Mouse (Mus musculus): Measurements from ENCODE around the gene Myadml2. TPM values are rescaled to one million over a fixed set of nuclear protein-coding genes. Genes with fewer than 3 reads are reported as not detected.
A peak's percentile ranks its signal among the peaks of the same experiment; 100 is the strongest.

Myadml2 gene
- polyA plus RNA-seq, 1 experiment = not detected

GRCm38 (mm10) chr11:120625152-120625775, 22.7 kb downstream of the Myadml2 start, which contains the start of gene Sirt7:
Gene Sirt7, minus strand, starts transcription at chr11:120625240.
- Histone ChIP-seq H3K4me3 (ENCODE audit: insufficient read depth, low read length) (peak within 1 kb of the TSS; percentile 88), H3K4me1 (ENCODE audit: control insufficient read depth, insufficient read depth, low read length) (peaks cover 5% of the 10 kb centered on the region; the same call in 1 of the 2 replicates), H3K27ac (ENCODE audit: insufficient read depth, low read length) (peak within 1 kb of the TSS; percentile 24)
- TF ChIP-seq CTCF (IDR thresholded peaks at IDR 0.05; ENCODE audit: borderline replicate concordance, insufficient read depth, low read length) = no peak
- no peak; the same call in 1 of the 2 replicates for TF ChIP-seq POLR2A (IDR thresholded peaks at IDR 0.05; ENCODE audit: low read depth, low read length)

- Histone ChIP-seq H3K27ac (ENCODE audit: insufficient read depth, low read length) (peak overlapping the region; percentile 24), H3K4me1 (ENCODE audit: control insufficient read depth, insufficient read depth, low read length) (peaks cover 3% of the 10 kb centered on the region; the same call in 1 of the 2 replicates), H3K4me3 (ENCODE audit: insufficient read depth, low read length) (peak overlapping the region; percentile 88)
- peak; percentile 60 for TF ChIP-seq POLR2A (IDR thresholded peaks at IDR 0.05; ENCODE audit: low read depth, low read length)
- TF ChIP-seq CTCF (IDR thresholded peaks at IDR 0.05; ENCODE audit: borderline replicate concordance, insufficient read depth, low read length) = no peak
These were observed 23.3 kb downstream of the Myadml2 start for GRCm38 (mm10) chr11:120624680-120625111.

DNA sequence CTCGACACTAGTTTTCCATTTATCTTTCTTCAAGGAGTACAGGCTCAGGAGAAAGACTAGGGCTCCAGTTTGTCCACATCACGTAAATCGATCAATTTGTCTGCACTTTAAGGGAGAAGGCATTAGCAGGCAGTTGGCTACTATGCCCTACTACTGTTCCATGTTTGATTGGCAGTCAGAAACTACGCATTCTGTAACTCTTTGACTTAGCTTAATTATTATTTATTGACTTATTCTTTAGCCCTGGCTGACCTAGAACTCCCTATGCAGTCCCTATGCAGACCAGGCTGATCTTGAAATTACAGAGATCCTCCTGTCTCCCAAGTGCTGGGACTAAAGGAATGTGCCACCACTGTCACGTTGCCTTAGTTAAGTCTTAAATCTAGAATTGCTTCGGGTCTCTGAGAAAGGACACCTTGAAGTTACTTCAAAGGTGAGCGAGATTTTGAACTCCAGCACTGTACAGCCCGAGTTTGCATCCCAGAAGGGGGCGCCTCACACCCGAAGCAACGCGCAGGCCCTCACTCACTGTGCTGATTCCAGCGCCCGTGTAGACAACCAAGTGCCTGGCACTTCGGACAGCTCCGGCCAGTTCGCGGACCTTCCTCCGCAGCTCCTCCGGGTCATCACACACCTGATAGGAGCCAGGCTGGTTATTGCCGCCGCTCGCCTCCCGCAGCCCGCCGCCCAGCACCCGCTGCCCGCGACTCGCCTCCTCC, 23.8 kb downstream of the Myadml2 start:
- H3K27ac ChIP-seq (ENCODE audit: insufficient read depth, low read length) = peak overlapping the region; percentile 24; the same call in 1 of the 2 replicates
- peak overlapping the region; percentile 88 for H3K4me3 ChIP-seq (ENCODE audit: insufficient read depth, low read length)
- no peak for TF ChIP-seq POLR2A (IDR thresholded peaks at IDR 0.05; ENCODE audit: low read depth, low read length)
- TF ChIP-seq CTCF (IDR thresholded peaks at IDR 0.05; ENCODE audit: borderline replicate concordance, insufficient read depth, low read length) = peak; percentile 65
- no peaks in the 10 kb centered on the region; the same call in 1 of the 2 replicates for H3K4me1 ChIP-seq (ENCODE audit: control insufficient read depth, insufficient read depth, low read length)

- H3K4me1 ChIP-seq (ENCODE audit: control insufficient read depth, insufficient read depth, low read length) = no peaks in the 10 kb centered on the region; the same call in 1 of the 2 replicates
- TF ChIP-seq CTCF (IDR thresholded peaks at IDR 0.05; ENCODE audit: borderline replicate concordance, insufficient read depth, low read length) (no peak), POLR2A (IDR thresholded peaks at IDR 0.05; ENCODE audit: low read depth, low read length) (no peak)
- H3K27ac ChIP-seq (ENCODE audit: insufficient read depth, low read length) = no peak overlapping the region
- H3K4me3 ChIP-seq (ENCODE audit: insufficient read depth, low read length) = no peak overlapping the region
These were observed 25.2 kb downstream of the Myadml2 start for GRCm38 (mm10) chr11:120622805-120623204.

DNA sequence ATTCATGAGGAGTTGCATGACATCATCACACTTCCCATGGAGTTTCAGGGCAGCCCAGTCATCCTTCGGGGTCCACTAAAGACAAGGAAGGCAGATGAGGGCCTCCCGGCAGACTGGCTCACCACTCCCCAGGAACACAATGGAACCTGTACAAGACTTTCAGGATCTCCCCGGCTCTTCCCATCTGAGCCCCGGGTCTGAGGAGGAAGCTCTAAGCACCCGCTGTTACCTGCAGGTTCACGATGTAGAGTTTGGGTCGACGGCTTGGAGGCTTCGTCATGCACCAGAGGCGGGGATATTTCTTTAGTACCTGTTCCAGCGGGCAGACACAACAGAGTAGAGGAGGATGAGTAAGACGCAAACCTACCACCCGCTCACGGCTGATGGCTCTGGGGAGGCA, 27.8 kb downstream of the Myadml2 start:
- Histone ChIP-seq H3K4me1 (ENCODE audit: control insufficient read depth, insufficient read depth, low read length) (no peaks in the 10 kb centered on the region), H3K27ac (ENCODE audit: insufficient read depth, low read length) (no peak overlapping the region), H3K4me3 (ENCODE audit: insufficient read depth, low read length) (no peak overlapping the region)
- no peak for TF ChIP-seq CTCF (IDR thresholded peaks at IDR 0.05; ENCODE audit: borderline replicate concordance, insufficient read depth, low read length)
- no peak for TF ChIP-seq POLR2A (IDR thresholded peaks at IDR 0.05; ENCODE audit: low read depth, low read length)

DNA sequence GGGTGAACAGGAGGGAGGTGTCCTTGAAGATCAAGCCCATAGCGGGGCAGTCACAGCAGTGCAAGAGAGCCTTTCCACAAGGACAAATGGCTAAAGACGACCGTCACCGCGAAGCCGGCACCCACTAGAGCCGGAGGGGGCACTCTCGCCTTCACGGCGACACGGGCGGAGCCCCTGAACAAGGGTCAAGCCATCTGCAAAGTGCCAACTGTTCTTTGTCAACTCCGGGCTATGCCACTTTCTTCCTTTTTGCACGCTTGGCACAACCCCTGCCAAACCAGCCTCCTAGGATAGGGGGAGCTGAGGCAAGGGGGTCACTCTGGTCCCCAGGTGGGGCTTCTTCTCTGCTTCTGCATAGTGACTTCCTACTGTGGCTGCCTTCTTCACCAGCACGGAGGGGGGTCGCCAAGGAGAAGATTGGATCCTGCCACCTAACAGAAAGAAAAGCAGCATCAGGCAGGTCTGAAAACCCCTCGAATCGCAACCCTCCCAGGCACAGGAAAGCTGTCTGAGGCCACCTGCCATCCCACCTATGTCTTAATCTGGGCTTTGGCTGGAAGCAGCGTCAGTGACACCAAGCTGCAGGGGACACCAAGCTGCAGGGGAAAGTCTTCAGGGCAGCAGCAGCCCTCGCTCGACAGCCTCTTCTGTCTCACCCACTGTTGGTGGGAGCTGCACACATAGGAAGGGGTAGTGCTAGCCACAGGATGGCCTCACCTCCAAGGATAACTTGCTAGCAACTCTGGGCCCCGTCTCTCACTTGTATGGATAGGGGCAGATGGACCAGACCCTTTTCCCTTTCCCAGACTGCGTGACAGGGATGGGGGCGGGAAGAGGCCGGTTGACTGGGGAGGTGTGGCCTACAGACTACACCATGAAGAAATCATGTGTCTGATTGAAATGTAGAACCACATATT, 29.1 kb downstream of the Myadml2 start:
- Histone ChIP-seq H3K27ac (ENCODE audit: insufficient read depth, low read length) (no peak overlapping the region), H3K4me1 (ENCODE audit: control insufficient read depth, insufficient read depth, low read length) (no peaks in the 10 kb centered on the region), H3K4me3 (ENCODE audit: insufficient read depth, low read length) (no peak overlapping the region)
- TF ChIP-seq CTCF (IDR thresholded peaks at IDR 0.05; ENCODE audit: borderline replicate concordance, insufficient read depth, low read length) = no peak
- TF ChIP-seq POLR2A (IDR thresholded peaks at IDR 0.05; ENCODE audit: low read depth, low read length) = no peak

- Histone ChIP-seq H3K4me1 (ENCODE audit: control insufficient read depth, insufficient read depth, low read length) (no peaks in the 10 kb centered on the region), H3K4me3 (ENCODE audit: insufficient read depth, low read length) (peak within 1 kb of the TSS; percentile 84), H3K27ac (ENCODE audit: insufficient read depth, low read length) (peak within 1 kb of the TSS; percentile 24)
- TF ChIP-seq POLR2A (IDR thresholded peaks at IDR 0.05; ENCODE audit: low read depth, low read length) (peak; percentile 86), CTCF (IDR thresholded peaks at IDR 0.05; ENCODE audit: borderline replicate concordance, insufficient read depth, low read length) (no peak)
These were observed 30.3 kb downstream of the Myadml2 start, which contains the start of gene Pcyt2 for GRCm38 (mm10) chr11:120617519-120618112. Gene Pcyt2, minus strand, starts transcription at chr11:120617936.

GRCm38 (mm10) chr11:120616617-120617294, 31.2 kb downstream of the Myadml2 start:
- no peaks in the 10 kb centered on the region for H3K4me1 ChIP-seq (ENCODE audit: control insufficient read depth, insufficient read depth, low read length)
- H3K4me3 ChIP-seq (ENCODE audit: insufficient read depth, low read length) = peak overlapping the region; percentile 84
- no peak for TF ChIP-seq CTCF (IDR thresholded peaks at IDR 0.05; ENCODE audit: borderline replicate concordance, insufficient read depth, low read length)
- TF ChIP-seq POLR2A (IDR thresholded peaks at IDR 0.05; ENCODE audit: low read depth, low read length) = no peak
- no peak overlapping the region for H3K27ac ChIP-seq (ENCODE audit: insufficient read depth, low read length)
